Mouse (Mus musculus) heart, adult 2 months (tissue): ENCODE data around the gene Lman1l.

Experiments
- CTCF ChIP-seq: fragments of 200-600 bp; IDR thresholded peaks from 2 replicates; pipeline ENCODE4 v1.8.1; 2022; ENCODE audit warnings: antibody characterized with exemption, mild to moderate bottlenecking, moderate library complexity
- POLR2A ChIP-seq: fragments of 200-500 bp; IDR thresholded peaks from 2 replicates; pipeline ENCODE4 v1.6.1; 2011; ENCODE audit warnings: mild to moderate bottlenecking, low read depth, low read length, control low read depth; ENCODE audit not compliant: insufficient read depth

- TF ChIP-seq POLR2A (no peak), CTCF (no peak)
Measured at GRCm38 (mm10) chr9:57561711-57562099, 58.9 kb downstream of the Lman1l start.
